Mouse (Mus musculus) gastrocnemius, postnatal 14 days (tissue): ENCODE measurements around the gene Cd19. TPM values are rescaled to one million over a fixed set of nuclear protein-coding genes. Genes with fewer than 3 reads are reported as not detected.
"Not testable (repeated sequence)": the region's sequence is repeated elsewhere in the genome, so short reads cannot be mapped to it uniquely, and the experiment has no call there.

ENCODE experiments used
- DNase-seq: peaks from one replicate; pipeline ENCODE4 v3.0.0; 2021; ENCODE audit warnings: mixed read lengths
- intact Hi-C: fragments of 180-260 bp; cut with DNase I; formaldehyde crosslinking; loops from one replicate; pipeline ENCODE4 v1.15.1; 2025; ENCODE audit warnings: low total_unique reads
- microRNA-seq, 2 experiments: library from miRNA; unstranded; fragments of <30 nt; microRNA quantifications; one replicate each; pipeline ENCODE4 v1.2.0; 2021
- total RNA-seq, 2 experiments: library from RNA; stranded (reverse); gene quantifications; 2 replicates each; pipeline ENCODE4 v1.2.3; 2021

The Cd19 gene
- total RNA-seq, 2 experiments from 2014 or later: 0.08 TPM; not detected in 1

- intact Hi-C loops: loop anchor here (5.0 kb wide), 1 partner anchor 86 kb away; no protein-coding TSS in a partner anchor
- DNase-seq: peak; percentile 86
Observed at GRCm38 (mm10) chr7:126396298-126397119, 18.2 kb downstream of the Cd19 start, which contains the start of gene Nfatc2ip. TSS of gene Nfatc2ip (minus strand) at chr7:126396737.

- intact Hi-C loops, DNase-seq: not testable (repeated sequence)
Observed at GRCm38 (mm10) chr7:126392086-126392884, 22.4 kb downstream of the Cd19 start.

DNA sequence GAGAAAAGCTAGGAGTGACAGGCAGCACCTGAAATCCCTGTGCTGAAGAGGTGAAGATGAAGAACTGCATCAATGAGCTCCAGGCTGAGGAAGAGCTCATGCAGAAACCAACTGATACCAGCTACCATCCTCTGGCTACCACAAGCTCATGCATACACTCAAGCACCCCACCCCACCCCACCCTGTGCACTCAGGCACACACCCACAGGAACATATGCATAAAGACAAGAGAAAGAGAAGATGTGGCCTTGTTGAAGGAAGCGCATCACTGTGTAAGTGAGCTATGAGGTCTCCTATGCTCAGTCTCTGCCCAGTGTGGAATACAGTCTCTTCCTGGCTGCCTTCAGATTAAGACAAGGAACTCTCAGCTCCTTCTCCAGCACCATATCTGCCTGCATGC lies 26.5 kb downstream of the Cd19 start:
- intact Hi-C loops: no loop called here
- no peak for DNase-seq

GRCm38 (mm10) chr7:126383565-126383964 lies 31.1 kb downstream of the Cd19 start:
- no peak for DNase-seq
- intact Hi-C loops: no loop called here

- intact Hi-C loops: loop anchor here (5.0 to 10.0 kb wide), 2 partner anchors 50 to 113 kb away; no protein-coding TSS in a partner anchor
- peak; percentile 94 for DNase-seq
Observed at GRCm38 (mm10) chr7:126377278-126378158, 37.2 kb downstream of the Cd19 start, which contains the start of gene Spns1. TSS of gene Spns1 (minus strand) at chr7:126377450.

DNA sequence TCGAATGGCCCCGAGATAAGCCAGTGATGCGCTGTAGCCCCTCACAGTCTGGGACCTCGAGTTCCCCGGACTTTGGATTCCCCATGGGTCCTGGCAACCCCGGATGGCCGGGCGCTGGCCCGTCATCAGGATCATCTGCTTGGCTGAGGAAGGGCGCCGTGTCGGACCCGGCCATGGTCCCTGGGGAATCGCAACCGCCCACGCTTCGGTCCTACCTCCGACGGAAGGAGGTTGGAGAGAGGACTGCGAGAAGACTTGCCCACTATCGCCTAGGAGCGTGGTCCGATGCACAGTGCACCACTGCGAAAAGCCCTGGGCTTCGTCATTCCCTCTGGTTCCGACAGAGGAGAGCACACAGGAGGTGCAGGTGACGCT lies 37.8 kb downstream of the Cd19 start:
- intact Hi-C loops: loop anchor here (5.0 to 10.0 kb wide), 2 partner anchors 50 to 112 kb away; no protein-coding TSS in a partner anchor
- DNase-seq: no peak

GRCm38 (mm10) chr7:126375012-126375411 lies 39.7 kb downstream of the Cd19 start:
- DNase-seq: no peak
- intact Hi-C loops: loop anchor here (5.0 to 10.0 kb wide), 2 partner anchors 48 to 110 kb away; no protein-coding TSS in a partner anchor

- no peak for DNase-seq
- intact Hi-C loops: loop anchor here (10.0 kb wide), 1 partner anchor 110 kb away; no protein-coding TSS in a partner anchor
Observed at GRCm38 (mm10) chr7:126374526-126374925, 40.2 kb downstream of the Cd19 start.

DNA sequence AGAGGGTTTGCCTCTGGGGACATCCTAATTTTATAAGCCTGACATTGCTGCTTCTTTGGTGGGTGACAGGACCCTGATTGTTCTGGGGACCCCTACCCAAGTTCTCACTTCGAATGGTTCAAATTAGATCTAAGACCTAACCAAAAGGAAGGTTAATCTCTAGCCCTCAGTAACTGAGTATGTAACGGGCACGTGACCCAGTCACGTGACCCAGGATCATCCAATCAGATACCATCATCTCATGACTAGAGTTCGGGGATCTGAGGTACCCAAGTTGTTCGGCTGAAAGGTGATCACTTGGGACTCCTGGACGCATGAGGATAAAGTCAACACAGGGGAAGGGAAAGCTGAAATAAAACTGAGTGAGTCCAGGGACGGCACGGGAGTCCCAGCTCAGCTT lies 41.7 kb downstream of the Cd19 start:
- intact Hi-C loops: loop anchor here (10.0 kb wide), 1 partner anchor 108 kb away; no protein-coding TSS in a partner anchor
- no peak for DNase-seq

GRCm38 (mm10) chr7:126369393-126369792 lies 45.3 kb downstream of the Cd19 start, which contains the start of gene Lat:
TSS of gene Lat (minus strand) at chr7:126369570.
- intact Hi-C loops: no loop called here
- DNase-seq: no peak

GRCm38 (mm10) chr7:126368367-126368766 lies 46.3 kb downstream of the Cd19 start:
- intact Hi-C loops: no loop called here
- DNase-seq: no peak

GRCm38 (mm10) chr7:126367636-126368035 lies 47.1 kb downstream of the Cd19 start:
- intact Hi-C loops: no loop called here
- DNase-seq: no peak

- intact Hi-C loops: no loop called here
- DNase-seq: no peak
Observed at GRCm38 (mm10) chr7:126363038-126363437, 51.7 kb downstream of the Cd19 start.

GRCm38 (mm10) chr7:126359049-126359448 lies 55.6 kb downstream of the Cd19 start:
- intact Hi-C loops: no loop called here
- no peak for DNase-seq

Small RNA genes within 50 kb of the gene (microRNA-seq; reads per million reads assigned to microRNA genes)
- gene Mir7058: 0 reads per million in 2 experiments

Other genes with a start within 250 kb of the Cd19 start
- gene Xpo6, start 214.4 kb downstream of the Cd19 start, total RNA-seq: 10 to 100 TPM; 16.1 to 18.9 TPM
- 10 to 100 TPM; 22.4 to 35.2 TPM for gene Sbk1, start 142.3 kb downstream of the Cd19 start, total RNA-seq
- gene Lat, start 45.3 kb downstream of the Cd19 start, total RNA-seq: under 1 TPM; 0.25 to 0.33 TPM
- 10 to 100 TPM; 21.5 to 26.4 TPM for gene Spns1, start 37.4 kb downstream of the Cd19 start, total RNA-seq
- 1 to 10 TPM; 2.1 to 2.6 TPM for gene Nfatc2ip, start 18.2 kb downstream of the Cd19 start, total RNA-seq
- gene Rabep2, start 13.9 kb upstream of the Cd19 start, total RNA-seq: 10 to 100 TPM; 12.1 to 12.7 TPM
- over 10,000 TPM; 16,285 to 17,681 TPM for gene Atp2a1, start 48.2 kb upstream of the Cd19 start, total RNA-seq
- 10 to 100 TPM; 47.1 to 47.6 TPM for gene Sh2b1, start 60.5 kb upstream of the Cd19 start, total RNA-seq
- gene Tufm, start 72.5 kb upstream of the Cd19 start, total RNA-seq: 100 to 1,000 TPM; 117 to 146 TPM
- 10 to 100 TPM; 31.1 to 32.4 TPM for gene Atxn2l, start 88.5 kb upstream of the Cd19 start, total RNA-seq
- 100 to 1,000 TPM; 135 to 136 TPM for gene Eif3c, start 151.5 kb upstream of the Cd19 start, total RNA-seq
- under 1 TPM; 0.55 to 0.88 TPM for gene Apobr, start 170.1 kb upstream of the Cd19 start, total RNA-seq
- gene Cln3, start 170.9 kb upstream of the Cd19 start, total RNA-seq: 1 to 10 TPM; 6.5 to 7.6 TPM
- gene Il27, start 180.1 kb upstream of the Cd19 start, total RNA-seq: not detected
- gene Nupr1, start 216.0 kb upstream of the Cd19 start, total RNA-seq: 10 to 100 TPM; 15.4 to 18.3 TPM
- gene Sgf29, start 234.4 kb upstream of the Cd19 start, total RNA-seq: 10 to 100 TPM; 23.2 to 24.6 TPM